ENCODE assay signal across 19 mouse cellular contexts in the genomic region with DNA sequence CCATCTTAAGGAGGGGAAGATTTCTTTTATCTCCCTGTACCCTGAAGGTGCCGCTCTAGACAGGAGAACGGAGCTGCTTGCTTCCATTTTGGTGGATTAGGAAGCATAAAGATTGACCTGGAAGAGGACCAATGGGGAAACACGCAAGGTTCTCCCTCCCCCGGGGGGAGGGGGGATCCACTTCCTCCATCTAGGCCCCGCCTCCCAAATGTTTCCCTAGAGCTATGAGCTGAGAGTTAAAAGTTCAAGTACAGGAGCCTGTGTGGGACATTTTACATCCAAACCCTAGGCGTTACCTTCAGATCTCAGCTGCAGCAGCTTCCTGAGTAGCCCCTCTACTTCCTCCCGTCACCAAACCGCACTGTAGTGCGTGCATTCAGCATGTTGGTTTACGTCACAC. TPM values are rescaled to one million over a fixed set of nuclear protein-coding genes. Genes with fewer than 3 reads are reported as not detected.
"Had no signal": no experiment of that assay in that cellular context is flagged by ENCODE, and none has a peak within 500 bp of the region (broad histone marks: within the 10 kb centered on the region; RNA-seq: fewer than 3 reads in every experiment).

No protein-coding gene starts in this region.

- H3K27me3 ChIP-seq: liver, embryonic 12.5 days; neural tube, embryonic 13.5 days; stomach, embryonic 15.5 days had no signal

- H3K27ac ChIP-seq: liver, embryonic 12.5 days; liver, embryonic 14.5 days; macrophage; neural tube, embryonic 13.5 days; stomach, embryonic 15.5 days; stomach, postnatal 0 days had no signal

- H3K4me3 ChIP-seq: liver, embryonic 12.5 days; myocyte; neural tube, embryonic 13.5 days; stomach, embryonic 15.5 days had no signal

- H3K9me3 ChIP-seq: stomach, embryonic 15.5 days had no signal

- H3K4me2 ChIP-seq: liver, embryonic 12.5 days; lung, embryonic 14.5 days; midbrain, embryonic 11.5 days; neural tube, embryonic 13.5 days; stomach, embryonic 15.5 days had no signal

- H3K36me3 ChIP-seq: liver, embryonic 12.5 days; neural tube, embryonic 13.5 days; stomach, embryonic 15.5 days had no signal

- DNase-seq: lung, adult 18-20 months; lung, embryonic 14.5 days; lung, postnatal 10 days; lung, postnatal 36 days; midbrain, embryonic 14.5 days; right cerebral cortex, postnatal 14 days; thymus, adult 18-20 months; thymus, postnatal 14 days; thymus, postnatal 36 days had no signal

- ATAC-seq: liver, embryonic 12.5 days; midbrain, embryonic 16.5 days had no signal

- H3K4me1 ChIP-seq: liver, embryonic 12.5 days; stomach, embryonic 15.5 days had no signal

- H3K9ac ChIP-seq: liver, embryonic 12.5 days; liver, embryonic 14.5 days; lung, embryonic 14.5 days; neural tube, embryonic 13.5 days; stomach, embryonic 15.5 days had no signal

RNA-seq across cellular contexts. Expression of gene Dok5, which starts 56.5 kb away (rescaled TPM):
- total RNA-seq: neutrophil, adult 5-6 weeks had no signal
- polyA plus RNA-seq: macrophage had no signal
